Mouse (Mus musculus): ENCODE data around the gene Zswim3.

Zswim3 gene

DNA sequence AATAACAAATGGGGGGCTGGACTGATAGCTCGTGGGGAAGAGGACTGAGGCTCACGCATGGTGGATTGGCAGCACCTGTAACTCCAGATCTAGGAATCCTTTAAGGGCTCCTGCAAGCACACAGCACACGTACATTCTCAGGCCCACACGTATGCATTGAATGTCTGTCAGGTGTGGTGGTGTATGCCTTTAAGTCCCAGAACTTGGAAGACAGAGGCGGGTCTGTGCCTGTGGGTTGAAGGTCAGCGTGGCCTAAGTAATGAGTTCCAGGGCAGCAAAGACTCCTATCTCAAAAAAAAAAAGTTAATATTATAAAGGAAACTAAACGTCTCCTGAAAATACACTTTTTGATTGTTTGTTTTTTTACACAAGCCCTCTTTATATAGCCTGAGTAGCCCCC is 1.7 kb downstream of the Zswim3 start:
- DNase-seq (ENCODE audit: low spot score) = no peak

GRCm38 (mm10) chr2:164813557-164813956 is 8.7 kb downstream of the Zswim3 start:
- DNase-seq (ENCODE audit: low spot score) = no peak

DNA sequence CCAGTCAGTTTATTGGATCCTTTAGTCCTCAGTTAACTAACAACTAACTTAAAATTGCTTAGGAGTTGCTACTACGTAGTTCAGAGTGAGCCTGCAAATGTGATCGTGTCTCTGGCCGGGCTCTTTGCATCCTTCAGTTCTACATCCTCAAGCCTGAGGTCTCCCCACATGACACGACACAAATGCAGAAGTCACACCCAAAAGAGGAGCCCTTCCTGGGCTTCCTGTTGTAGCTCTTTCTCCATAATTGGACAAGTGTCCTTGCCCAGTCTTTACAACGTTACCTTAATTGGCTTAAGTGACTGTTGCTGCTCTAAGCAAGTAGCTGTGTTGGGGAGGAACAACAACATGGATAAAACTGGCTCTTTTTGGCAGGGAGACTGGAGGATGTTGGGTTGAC is 10.4 kb downstream of the Zswim3 start:
- DNase-seq (ENCODE audit: low spot score) = no peak

- no peak for DNase-seq (ENCODE audit: low spot score)
Observed at GRCm38 (mm10) chr2:164815821-164816220, 10.9 kb downstream of the Zswim3 start.

GRCm38 (mm10) chr2:164817206-164817605 is 12.3 kb downstream of the Zswim3 start:
- DNase-seq (ENCODE audit: low spot score) = no peak

DNA sequence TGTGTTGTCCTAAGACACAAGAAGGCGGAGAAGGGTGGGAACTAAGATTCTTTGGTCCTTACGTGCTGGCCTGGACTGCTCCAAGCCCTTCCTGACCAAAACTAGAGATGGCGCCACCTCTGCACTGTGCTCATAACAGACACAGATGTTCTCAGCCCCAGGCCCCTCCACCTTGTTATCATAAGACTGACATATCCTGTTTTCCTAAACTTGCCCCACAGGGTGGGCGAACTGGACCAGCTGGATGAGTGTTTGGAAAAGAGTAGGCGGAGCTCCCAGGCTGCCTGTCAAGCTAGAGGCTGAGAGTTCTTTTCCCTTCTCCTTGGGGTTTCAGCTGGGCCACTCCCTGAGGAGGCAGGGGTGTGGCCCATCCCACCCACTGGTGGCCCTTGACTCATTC is 12.8 kb downstream of the Zswim3 start:
- no peak for DNase-seq (ENCODE audit: low spot score)

DNA sequence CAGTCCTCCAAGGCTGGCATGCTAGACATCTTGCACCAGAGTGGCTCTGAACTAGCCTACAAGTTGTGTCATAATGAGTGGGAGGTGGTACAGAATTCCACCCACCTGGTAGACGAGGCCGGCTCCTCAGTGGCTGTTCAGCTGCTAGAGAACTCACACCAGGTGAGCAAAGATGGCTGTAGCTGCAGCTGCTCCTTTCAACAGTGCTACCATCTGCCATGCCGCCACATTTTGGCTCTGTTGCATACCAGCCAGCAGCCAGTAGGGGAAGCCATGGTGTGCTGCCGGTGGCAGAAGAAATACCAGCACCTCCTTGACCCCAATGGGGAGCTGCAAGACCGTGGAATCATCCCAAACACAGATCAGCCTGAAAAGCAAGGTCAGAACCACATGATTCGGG is 16.2 kb downstream of the Zswim3 start:
- no peak for DNase-seq (ENCODE audit: low spot score)

DNA sequence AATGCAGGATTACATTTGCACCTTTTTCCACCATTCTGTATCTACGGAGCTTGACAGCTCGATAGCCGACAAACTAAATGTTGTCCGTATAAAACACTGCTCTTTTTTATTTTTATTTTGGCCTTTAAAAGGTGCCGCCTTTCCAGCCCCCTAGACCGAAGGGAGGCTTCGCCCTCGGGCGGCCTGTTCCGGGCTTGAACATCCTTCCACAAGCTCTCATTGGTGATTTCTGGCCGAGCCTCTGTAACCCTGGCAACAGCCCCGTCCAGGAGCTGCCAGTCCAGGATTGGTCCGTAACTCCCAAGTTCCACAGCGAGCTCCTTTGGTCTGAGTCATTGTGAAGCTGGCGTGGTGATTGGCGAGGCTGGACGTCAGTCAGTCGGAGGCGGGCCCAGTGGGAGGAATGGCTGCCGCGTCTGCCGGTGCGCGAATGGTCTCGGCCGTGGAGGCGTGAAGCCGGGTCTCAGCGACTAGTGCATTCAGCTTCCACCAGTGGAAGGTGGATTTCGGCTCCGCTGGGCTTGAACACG is 17.8 kb downstream of the Zswim3 start, which contains the start of gene Zswim1:
Gene Zswim1, plus strand, starts transcription at position 51 of the 530 bp plus-strand sequence.
- peak; percentile 100 for DNase-seq (ENCODE audit: low spot score)

DNA sequence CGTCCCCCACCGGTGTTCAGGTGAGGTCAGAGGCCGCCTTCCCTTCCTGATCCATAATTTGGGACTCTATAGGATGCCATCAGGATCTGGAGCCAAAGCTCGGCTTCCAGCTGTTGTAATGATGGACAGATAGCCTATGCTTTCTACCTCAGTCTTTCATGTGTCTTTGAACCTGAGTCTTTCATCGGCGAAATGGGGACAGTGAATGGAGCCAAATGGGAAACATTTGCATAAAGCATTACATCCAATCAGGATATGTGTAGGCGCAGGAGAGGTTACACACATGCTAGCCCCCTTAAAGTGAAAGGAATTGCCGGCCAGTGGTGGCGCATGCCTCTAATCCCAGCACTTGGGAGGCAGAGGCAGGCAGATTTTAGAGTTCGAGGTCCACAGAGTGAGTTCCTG is 18.3 kb downstream of the Zswim3 start:
- DNase-seq (ENCODE audit: low spot score) = no peak

- DNase-seq (ENCODE audit: low spot score) = no peak
Observed at GRCm38 (mm10) chr2:164823969-164824368, 19.1 kb downstream of the Zswim3 start.

- no peak for DNase-seq (ENCODE audit: low spot score)
Observed at GRCm38 (mm10) chr2:164825521-164825920, 20.6 kb downstream of the Zswim3 start.

DNA sequence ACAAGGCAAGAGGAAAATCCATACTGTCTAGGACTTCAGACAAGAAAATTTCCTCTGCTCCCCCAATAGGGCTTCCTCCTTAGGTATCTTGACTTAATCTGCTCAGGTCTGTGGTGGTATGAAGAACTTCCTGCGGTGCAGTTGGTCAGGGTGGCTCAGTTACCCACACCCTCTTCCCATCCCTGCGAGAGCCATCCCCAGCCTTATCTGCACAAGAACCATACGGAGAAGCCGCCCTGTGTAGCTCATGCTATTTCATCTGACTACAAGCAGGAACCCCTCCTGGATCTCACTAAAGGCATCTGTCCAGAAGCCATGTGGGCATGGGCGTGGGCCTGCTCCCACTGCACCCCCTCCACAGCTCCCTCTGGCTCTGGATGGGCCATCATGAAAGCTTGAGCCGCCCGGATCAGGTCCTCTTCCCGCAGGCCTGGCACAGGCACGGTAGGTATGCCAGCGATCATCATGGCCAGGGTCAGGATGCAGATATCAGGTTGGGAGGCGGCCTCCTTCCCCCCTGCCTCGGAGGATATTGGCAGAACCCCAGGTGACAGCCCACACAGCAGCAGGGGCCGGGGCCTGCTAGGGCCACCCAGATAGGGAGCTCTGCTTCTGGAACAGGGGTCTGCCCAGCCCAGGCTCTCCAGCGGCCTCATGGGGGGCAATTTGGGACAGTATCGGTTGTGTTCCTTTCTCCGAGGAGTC is 22.4 kb downstream of the Zswim3 start:
- no peak for DNase-seq (ENCODE audit: low spot score)

GRCm38 (mm10) chr2:164828437-164828836 is 23.5 kb downstream of the Zswim3 start, which contains the start of gene Spata25:
Gene Spata25, minus strand, starts transcription at chr2:164828537.
- no peak for DNase-seq (ENCODE audit: low spot score)

GRCm38 (mm10) chr2:164829090-164829489 is 24.2 kb downstream of the Zswim3 start:
- no peak for DNase-seq (ENCODE audit: low spot score)

GRCm38 (mm10) chr2:164831029-164831428 is 26.1 kb downstream of the Zswim3 start:
- DNase-seq (ENCODE audit: low spot score) = no peak

DNA sequence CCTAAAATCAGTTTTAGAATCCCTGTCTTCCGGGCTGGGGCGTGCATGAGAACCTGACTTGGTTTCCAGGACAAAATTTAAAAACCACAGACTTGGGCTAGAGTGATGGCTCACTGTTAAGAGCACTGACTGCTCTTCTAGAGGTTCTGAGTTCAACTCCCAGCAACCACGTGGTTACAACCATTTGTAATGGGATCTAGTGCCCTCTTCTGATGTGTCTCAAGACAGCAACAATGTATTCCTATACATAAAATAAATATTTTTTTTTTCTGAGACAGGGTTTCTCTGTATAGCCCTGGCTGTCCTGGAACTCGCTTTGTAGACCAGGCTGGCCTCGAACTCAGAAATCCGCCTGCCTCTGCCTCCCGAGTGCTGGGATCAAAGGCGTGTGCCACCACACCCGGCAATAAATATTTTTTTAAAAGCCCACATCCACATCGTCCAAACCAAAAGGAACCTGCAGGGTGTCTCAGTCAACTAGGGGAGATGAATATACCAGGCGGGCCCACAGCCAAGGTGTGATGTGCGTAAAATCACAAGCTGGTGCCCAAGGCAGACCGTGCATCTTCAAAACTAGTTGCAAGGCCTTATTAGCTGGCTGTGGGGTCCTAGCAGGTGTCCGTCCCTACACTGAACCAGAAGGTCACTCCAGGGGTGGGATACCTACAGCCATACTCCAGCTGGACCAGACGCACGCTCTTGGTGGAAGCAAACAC is 27.3 kb downstream of the Zswim3 start:
- no peak for DNase-seq (ENCODE audit: low spot score)

GRCm38 (mm10) chr2:164832748-164833301 is 27.9 kb downstream of the Zswim3 start, which contains the start of gene Ctsa:
Gene Ctsa, plus strand, starts transcription at chr2:164832873.
- DNase-seq (ENCODE audit: low spot score) = peak; percentile 49

- peak; percentile 89 for DNase-seq (ENCODE audit: low spot score)
Observed at GRCm38 (mm10) chr2:164833314-164833959, 28.5 kb downstream of the Zswim3 start, which contains the start of gene Neurl2. Gene Neurl2, minus strand, starts transcription at chr2:164833456.

GRCm38 (mm10) chr2:164834531-164834930 is 29.6 kb downstream of the Zswim3 start:
- no peak for DNase-seq (ENCODE audit: low spot score)

DNA sequence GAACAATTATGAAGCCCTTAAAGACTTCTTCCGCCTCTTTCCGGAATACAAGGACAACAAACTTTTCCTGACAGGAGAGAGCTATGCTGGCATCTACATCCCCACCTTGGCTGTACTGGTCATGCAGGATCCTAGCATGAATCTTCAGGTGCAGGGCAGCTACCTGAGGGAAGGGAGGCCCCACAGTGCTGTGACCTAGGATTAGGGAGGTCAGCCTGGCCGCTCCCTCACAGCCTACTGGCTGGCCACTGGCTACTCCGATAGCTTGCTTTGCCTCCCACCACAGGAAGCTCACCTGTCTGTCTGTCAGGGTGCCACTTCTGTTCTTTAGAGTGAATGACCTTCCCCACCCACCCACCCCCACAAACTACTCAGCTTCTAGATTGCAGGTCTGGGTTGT is 30.3 kb downstream of the Zswim3 start:
- no peak for DNase-seq (ENCODE audit: low spot score)

DNA sequence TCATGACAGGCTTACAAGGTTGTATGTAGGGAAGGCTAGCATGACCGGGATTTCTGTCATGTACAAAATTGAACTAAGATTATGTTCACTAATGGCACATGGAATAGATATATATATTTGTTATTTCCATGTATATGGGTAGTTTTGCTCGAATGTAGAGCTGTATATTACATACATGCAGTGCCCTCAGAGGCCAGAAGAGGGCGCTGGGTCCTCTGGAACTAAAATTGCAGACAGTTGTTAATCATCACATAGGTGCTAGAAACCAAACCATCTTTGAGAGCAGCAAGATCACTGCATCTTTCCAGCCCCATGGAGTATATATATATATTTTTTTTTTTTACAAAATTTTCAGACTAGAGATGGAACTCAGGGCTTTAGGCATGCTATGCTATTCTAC is 40.9 kb downstream of the Zswim3 start:
- DNase-seq (ENCODE audit: low spot score) = no peak

- DNase-seq (ENCODE audit: low spot score) = no peak
Observed at GRCm38 (mm10) chr2:164850061-164850460, 45.2 kb downstream of the Zswim3 start.
